Mouse (Mus musculus) heart, embryonic 11.5 days (tissue): ENCODE data around the gene Ppih. TPM values are rescaled to one million over a fixed set of nuclear protein-coding genes. Genes with fewer than 3 reads are reported as not detected.
A peak's percentile ranks its signal among the peaks of the same experiment; 100 is the strongest.

Experiments
- ATAC-seq: fragments of 200-750 bp; cut with Nextera tagmentation; replicated peaks from 2 replicates; pipeline ENCODE4 v1.8.0; 2017; ENCODE audit warnings: moderate library complexity; ENCODE audit not compliant: insufficient number of reproducible peaks, low FRiP score, low TSS enrichment
- H3K27ac ChIP-seq: fragments of 300-500 bp; sonication (generic); 2 replicates; pipeline ENCODE4 v1.5.1; 2014; ENCODE audit warnings: mild to moderate bottlenecking, low read depth, low read length
- H3K27me3 ChIP-seq: fragments of 300-500 bp; sonication (generic); 2 replicates; pipeline ENCODE4 v1.6.1; 2014; ENCODE audit warnings: mild to moderate bottlenecking, low read length, mixed read lengths; ENCODE audit not compliant: control insufficient read depth, insufficient read depth
- H3K36me3 ChIP-seq: fragments of 300-500 bp; sonication (generic); 2 replicates; pipeline ENCODE4 v1.6.1; 2014; ENCODE audit warnings: mild to moderate bottlenecking, low read length, moderate library complexity, mixed read lengths; ENCODE audit not compliant: control insufficient read depth, insufficient read depth
- H3K4me1 ChIP-seq: fragments of 300-500 bp; sonication (generic); 2 replicates; pipeline ENCODE4 v1.6.1; 2014; ENCODE audit warnings: low read length; ENCODE audit not compliant: control insufficient read depth, insufficient read depth
- H3K4me2 ChIP-seq: fragments of 300-500 bp; sonication (generic); 2 replicates; pipeline ENCODE4 v1.6.1; 2014; ENCODE audit warnings: mild to moderate bottlenecking, moderate library complexity
- H3K4me3 ChIP-seq: fragments of 300-500 bp; sonication (generic); 2 replicates; pipeline ENCODE4 v1.5.1; 2014; ENCODE audit warnings: low read depth, low read length
- H3K9ac ChIP-seq: fragments of 300-500 bp; sonication (generic); 2 replicates; pipeline ENCODE4 v1.6.1; 2014; ENCODE audit warnings: mild to moderate bottlenecking, low read depth, low read length, moderate library complexity
- H3K9me3 ChIP-seq: fragments of 300-500 bp; sonication (generic); replicated peaks from 2 replicates; pipeline ENCODE4 v1.6.1; 2016; ENCODE audit warnings: low read length; ENCODE audit not compliant: control insufficient read depth
- WGBS: fragments of 180-500 bp; shearing (Covaris S2); extraction: QIAGEN DNeasy Blood & Tissue Kit; methylation state at CpG from one replicate; pipeline ENCODE4 v1.1.7; 2014; ENCODE audit not compliant: insufficient replicate concordance; 5-methylcytosine and 5-hydroxymethylcytosine counted together
- polyA plus RNA-seq: library from polyadenylated mRNA; unstranded; fragments of >200 nt; fragmentation: Nextera tagmentation; extraction: Ambion mirVana; gene quantifications from 2 replicates; pipeline ENCODE4 v1.2.1, GENCODE M21; 2014

The Ppih gene
- polyA plus RNA-seq, 1 experiment from 2014 or later, result 70.9 TPM

DNA sequence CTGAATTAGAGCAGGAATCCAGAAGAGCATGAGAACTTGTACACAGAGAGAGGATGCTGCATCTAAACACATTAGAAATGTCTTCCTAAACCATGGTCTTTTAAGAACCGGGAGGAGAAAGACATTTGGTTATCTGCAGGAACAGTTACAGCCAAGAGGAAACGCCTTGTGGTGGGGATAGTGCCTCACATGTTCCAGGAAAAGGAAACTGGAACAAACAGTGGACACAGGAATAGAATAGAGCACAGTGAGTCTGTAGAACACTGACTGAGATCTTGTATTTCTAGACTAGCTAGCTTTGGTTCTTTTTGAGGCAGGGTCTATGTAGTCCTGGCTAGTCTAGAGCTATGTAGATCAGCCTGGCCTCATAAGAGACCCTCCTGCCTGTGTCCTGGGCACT lies 45.1 kb downstream of the Ppih start:
- Histone ChIP-seq H3K36me3 (peaks cover 40% of the 10 kb centered on the region), H3K4me2 (no peak overlapping the region), H3K9me3 (no peaks in the 10 kb centered on the region), H3K4me1 (no peaks in the 10 kb centered on the region), H3K9ac (no peak overlapping the region), H3K4me3 (no peak overlapping the region), H3K27me3 (no peaks in the 10 kb centered on the region), H3K27ac (peak overlapping the region; percentile 18)
- 55% methylated on average over 2 of the region's 2 CpGs for WGBS
- peak; percentile 39; the same call in 1 of the 2 replicates for ATAC-seq

DNA sequence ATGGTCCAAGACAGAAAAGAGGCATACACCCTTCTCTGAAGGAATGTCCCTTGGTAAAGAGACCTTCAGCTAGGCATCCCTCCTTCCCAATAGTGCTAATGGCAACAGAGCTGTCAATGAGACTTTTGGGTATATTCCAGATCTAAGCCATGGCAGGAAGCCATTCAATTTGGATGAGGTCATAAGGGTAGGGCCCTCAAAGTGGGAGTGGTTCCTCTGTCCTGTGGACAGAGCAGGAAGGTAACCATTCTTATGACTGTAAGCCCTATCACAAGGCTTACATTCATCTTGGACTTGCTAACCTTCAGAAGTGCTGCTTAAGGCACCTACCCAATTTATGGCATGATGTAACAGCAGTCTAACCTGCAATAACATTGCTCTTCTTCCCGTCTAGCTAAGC lies 45.7 kb downstream of the Ppih start:
- Histone ChIP-seq H3K4me3 (no peak overlapping the region), H3K4me2 (no peak overlapping the region), H3K27ac (0 out of 2 replicates have a peak overlapping the region, but pooled peaks have one; percentile 6), H3K9ac (no peak overlapping the region), H3K27me3 (no peaks in the 10 kb centered on the region), H3K9me3 (no peaks in the 10 kb centered on the region), H3K36me3 (peaks cover 36% of the 10 kb centered on the region), H3K4me1 (no peaks in the 10 kb centered on the region)
- WGBS, result 73% methylated on average over 1 of the region's 1 CpGs
- no peak for ATAC-seq

DNA sequence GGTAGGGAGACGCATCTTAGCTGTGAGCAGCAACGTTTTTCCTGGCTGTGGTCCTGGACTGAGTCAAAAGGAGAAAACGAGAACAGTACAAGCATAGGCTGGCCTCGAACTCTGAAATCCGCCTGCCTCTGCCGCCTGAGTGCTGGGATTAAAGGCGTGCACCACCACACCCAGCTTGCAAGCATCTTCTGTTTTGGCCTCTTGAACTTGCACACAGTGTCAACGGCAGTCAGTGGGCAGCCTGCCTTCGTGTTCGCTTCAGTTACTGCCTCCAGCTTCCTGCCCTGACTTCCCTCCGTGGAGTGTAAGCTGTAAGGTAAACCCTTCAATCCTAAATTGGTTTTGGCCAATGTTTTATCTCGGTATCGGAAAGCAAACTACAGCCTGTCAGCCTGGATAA lies 53.7 kb downstream of the Ppih start:
- no peaks in the 10 kb centered on the region for H3K27me3 ChIP-seq
- no peak overlapping the region for H3K4me3 ChIP-seq
- no peak overlapping the region for H3K9ac ChIP-seq
- peaks cover 7% of the 10 kb centered on the region for H3K36me3 ChIP-seq
- no peaks in the 10 kb centered on the region for H3K4me1 ChIP-seq
- H3K27ac ChIP-seq, result no peak overlapping the region
- no peaks in the 10 kb centered on the region for H3K9me3 ChIP-seq
- H3K4me2 ChIP-seq, result no peak overlapping the region
- WGBS, result 72% methylated on average over 13 of the region's 13 CpGs
- no peak for ATAC-seq

DNA sequence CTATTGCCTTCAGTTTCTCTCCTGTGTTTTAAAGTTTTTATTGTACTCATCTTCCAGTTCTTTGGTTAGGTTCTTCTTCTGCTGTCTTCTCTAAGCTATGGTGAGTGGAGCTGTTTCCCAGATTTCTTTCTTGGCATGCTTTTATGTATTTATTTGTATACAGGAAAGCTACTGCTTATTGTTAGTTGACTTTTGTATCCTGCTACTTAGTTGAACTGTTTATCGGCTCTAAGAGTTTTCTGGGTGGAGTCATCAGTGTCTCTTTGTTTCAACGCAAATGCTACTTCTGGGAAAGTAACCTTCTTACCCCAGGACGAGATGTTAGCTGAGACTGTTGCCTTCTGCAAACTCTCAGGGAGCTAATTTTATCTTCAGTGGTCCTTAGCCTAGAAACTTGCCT lies 56.9 kb downstream of the Ppih start:
- H3K27me3 ChIP-seq, result no peaks in the 10 kb centered on the region
- no peaks in the 10 kb centered on the region for H3K36me3 ChIP-seq
- no peak overlapping the region for H3K27ac ChIP-seq
- 0 out of 2 replicates have a peak, but pooled peaks cover 2% of the 10 kb centered on the region for H3K4me1 ChIP-seq
- H3K9ac ChIP-seq, result no peak overlapping the region
- ATAC-seq, result no peak
- H3K4me2 ChIP-seq, result no peak overlapping the region
- no peaks in the 10 kb centered on the region for H3K9me3 ChIP-seq
- no peak overlapping the region for H3K4me3 ChIP-seq
- 61% methylated on average over 3 of the region's 3 CpGs for WGBS

DNA sequence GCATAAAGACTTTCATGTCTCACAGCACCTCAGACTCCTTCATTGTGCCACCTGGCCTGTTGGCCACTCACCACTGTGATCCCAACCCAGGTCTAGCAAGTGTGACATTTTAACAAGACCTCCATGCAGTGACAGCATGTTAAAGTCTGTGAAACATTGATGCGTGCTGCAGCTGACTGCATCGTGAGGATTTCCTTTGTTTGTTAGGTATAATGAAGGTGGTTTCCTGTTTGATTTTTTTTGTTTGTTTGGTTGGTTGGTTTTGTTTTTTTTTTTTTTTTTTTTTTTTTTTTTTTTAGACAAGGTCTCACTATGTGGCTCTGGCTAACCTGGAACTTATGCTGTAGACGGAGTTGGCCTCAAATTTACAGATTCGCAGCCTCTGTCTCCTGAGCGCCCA lies 57.9 kb downstream of the Ppih start:
- Histone ChIP-seq H3K27ac (no peak overlapping the region), H3K4me1 (0 out of 2 replicates have a peak, but pooled peaks cover 2% of the 10 kb centered on the region), H3K27me3 (no peaks in the 10 kb centered on the region), H3K4me3 (no peak overlapping the region), H3K9me3 (no peaks in the 10 kb centered on the region), H3K36me3 (no peaks in the 10 kb centered on the region), H3K4me2 (no peak overlapping the region), H3K9ac (no peak overlapping the region)
- ATAC-seq, result no peak
- WGBS, result 87% methylated on average over 5 of the region's 5 CpGs

DNA sequence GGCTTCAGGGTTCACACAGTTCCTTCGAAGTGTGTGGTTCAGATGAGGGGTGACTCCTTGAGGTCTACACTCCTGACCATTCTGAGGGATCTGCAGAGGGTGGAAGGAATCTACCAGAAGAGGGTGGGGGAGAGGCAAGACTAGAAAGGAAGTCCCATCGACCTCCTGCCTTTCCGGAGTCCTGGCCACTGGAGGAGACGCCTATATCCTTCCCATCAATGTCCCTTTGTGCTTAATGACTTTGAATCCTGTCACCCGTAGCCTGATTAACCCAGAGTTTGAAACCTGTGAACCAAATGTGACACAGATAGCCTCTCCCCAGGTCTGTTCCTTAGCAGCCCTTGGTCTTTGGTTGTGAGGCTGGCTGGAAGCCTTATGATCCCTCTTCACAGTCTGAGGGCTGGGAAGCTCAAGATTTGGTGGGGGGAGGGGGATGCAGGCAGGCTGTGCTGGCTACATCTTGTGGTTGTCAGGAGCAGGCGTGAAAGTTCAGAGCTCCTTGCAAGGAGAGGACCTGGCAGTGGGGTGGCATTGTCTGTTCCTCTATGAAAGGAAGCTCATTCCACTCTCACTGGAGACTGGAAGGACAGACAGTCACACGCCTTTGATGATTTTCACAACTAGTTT lies 59.1 kb downstream of the Ppih start:
- no peak for ATAC-seq
- H3K27ac ChIP-seq, result no peak overlapping the region
- H3K4me3 ChIP-seq, result no peak overlapping the region
- H3K9ac ChIP-seq, result no peak overlapping the region
- WGBS, result 35% methylated on average over 7 of the region's 7 CpGs
- 0 out of 2 replicates have a peak, but pooled peaks cover 2% of the 10 kb centered on the region for H3K4me1 ChIP-seq
- H3K9me3 ChIP-seq, result no peaks in the 10 kb centered on the region
- H3K4me2 ChIP-seq, result no peak overlapping the region
- H3K36me3 ChIP-seq, result no peaks in the 10 kb centered on the region
- no peaks in the 10 kb centered on the region for H3K27me3 ChIP-seq

DNA sequence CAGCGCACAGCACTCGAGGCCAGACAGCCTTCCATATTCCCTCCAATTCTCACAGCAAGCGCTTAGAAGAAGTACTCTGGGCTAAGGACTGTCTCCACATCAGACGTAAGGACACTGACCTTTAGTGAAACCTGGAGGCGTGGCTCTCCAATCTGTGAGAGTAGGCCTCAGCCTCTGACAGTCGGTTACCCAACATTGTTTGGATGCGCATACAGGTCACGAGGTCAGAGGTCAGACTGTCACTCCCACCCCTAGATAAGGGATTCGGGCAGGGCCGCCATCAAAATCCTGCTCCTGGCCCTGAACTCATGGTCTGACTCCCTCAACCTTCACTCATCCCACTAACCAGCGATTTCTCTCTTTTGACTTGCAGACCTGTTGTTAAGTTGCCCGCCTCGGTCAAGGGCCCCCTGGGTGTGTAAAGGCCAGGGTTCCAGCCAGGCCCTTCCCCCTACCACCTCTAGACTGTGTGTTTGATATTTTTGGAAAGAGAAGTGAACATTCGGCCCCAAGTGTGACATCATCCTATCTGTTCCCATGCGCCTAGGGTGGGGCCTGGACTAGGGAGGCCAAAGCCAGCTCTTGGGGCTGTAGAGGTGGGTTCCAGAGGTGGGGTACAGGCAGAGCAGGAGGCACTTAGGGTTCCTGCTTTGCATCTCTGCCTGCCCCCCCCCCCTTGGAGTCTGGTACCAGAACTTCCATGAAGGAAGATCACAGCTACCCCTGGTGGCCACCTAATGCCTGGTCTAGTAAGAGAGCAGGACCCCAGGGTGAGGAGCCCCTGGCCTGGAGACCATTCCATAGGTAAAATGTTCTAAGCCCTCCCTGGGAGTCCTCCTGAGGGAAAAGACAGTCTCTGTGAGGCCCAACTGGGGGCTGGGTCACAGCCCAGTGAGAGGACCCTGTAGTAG lies 60.7 kb downstream of the Ppih start:
- 74% methylated on average over 15 of the region's 15 CpGs for WGBS
- peak; percentile 25; the same call in 1 of the 2 replicates for ATAC-seq

DNA sequence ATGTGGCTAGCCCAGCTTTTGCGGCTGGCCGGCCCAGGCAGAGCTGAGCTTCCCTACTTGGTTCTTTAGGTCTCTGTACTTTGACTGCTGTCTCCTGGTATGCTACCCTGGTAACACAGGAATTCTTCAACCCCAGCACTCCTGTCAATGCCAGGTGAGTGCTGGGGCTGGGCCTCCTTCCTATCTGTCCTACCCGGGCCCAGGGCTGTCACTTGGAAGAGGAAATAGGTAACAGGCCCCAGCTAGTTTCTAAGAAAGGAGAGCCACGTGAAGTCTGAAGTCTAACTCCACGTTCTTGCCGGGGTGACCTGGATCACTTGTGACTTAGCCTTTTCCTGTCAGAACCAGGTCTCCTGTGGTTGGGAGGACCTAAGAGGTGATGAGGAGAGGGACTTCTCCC lies 63.3 kb downstream of the Ppih start:
- Histone ChIP-seq H3K9me3 (no peaks in the 10 kb centered on the region), H3K27ac (no peak overlapping the region), H3K9ac (no peak overlapping the region), H3K27me3 (no peaks in the 10 kb centered on the region), H3K36me3 (no peaks in the 10 kb centered on the region), H3K4me3 (no peak overlapping the region), H3K4me2 (no peak overlapping the region), H3K4me1 (peaks cover 11% of the 10 kb centered on the region; the same call in 1 of the 2 replicates)
- no peak for ATAC-seq
- WGBS, result 73% methylated on average over 6 of the region's 6 CpGs

More for the DNA sequence above, 60.7 kb downstream of the Ppih start:
- Histone ChIP-seq H3K9ac (no peak overlapping the region), H3K36me3 (no peaks in the 10 kb centered on the region), H3K4me1 (0 out of 2 replicates have a peak, but pooled peaks cover 2% of the 10 kb centered on the region), H3K4me3 (no peak overlapping the region), H3K27ac (no peak overlapping the region), H3K4me2 (no peak overlapping the region), H3K27me3 (no peaks in the 10 kb centered on the region), H3K9me3 (no peaks in the 10 kb centered on the region)
